Mouse (Mus musculus): ENCODE data around the gene Ankrd66. TPM values are rescaled to one million over a fixed set of nuclear protein-coding genes. Genes with fewer than 3 reads are reported as not detected.
"Not testable (repeated sequence)": the region's sequence is repeated elsewhere in the genome, so short reads cannot be mapped to it uniquely, and the experiment has no call there.

Gene Ankrd66
- total RNA-seq, 2 experiments from 2014 or later: not detected

- no peak for DNase-seq (ENCODE audit: low spot score in 2 of 2)
Observed at GRCm38 (mm10) chr17:43538767-43539166, 4.7 kb downstream of the Ankrd66 start.

GRCm38 (mm10) chr17:43536841-43537240, 6.6 kb downstream of the Ankrd66 start:
- not testable (repeated sequence) for DNase-seq (ENCODE audit: low spot score in 2 of 2)

DNA sequence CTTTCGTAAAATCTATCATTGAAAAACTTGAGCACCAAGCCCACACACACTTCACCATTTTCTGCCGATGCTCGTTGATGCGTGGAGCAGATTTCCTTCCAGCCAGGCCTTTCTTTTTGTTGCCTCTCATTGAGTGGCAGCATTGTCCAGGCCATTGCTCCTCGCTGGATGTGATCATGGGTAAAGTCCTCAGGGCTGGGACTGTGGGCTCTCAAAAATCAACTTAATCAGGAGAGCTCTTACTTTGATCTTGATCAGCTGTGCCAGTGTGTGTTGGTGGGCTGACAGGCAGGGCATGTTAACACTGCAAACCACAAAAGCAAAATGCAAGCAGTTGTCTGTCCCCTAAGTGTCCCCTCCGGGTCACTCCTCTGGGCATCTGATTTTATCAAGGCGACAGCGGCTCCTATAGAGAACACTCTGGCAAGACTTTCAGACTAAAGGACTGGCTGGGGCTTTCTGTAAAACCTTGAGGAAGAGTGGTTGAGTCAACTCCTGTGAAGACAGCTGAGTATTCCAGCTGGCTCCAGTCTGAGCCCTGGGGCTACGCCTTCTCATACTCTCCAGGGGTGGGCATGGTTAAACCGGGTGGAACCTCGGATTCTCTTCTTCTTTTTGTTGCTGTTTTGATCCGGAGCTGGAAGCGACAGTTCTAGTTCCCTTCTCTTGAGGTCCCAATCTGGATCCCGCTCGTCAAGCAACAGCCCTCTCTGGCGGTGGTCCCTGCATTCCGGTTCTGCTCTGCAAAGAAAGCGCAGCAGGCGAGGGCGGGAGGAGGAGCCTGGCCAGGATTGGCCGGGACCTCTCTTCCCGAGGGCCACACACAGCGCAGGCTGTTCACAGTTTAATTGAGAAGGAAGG, 8.8 kb downstream of the Ankrd66 start:
- no peak for DNase-seq (ENCODE audit: low spot score in 2 of 2)

DNA sequence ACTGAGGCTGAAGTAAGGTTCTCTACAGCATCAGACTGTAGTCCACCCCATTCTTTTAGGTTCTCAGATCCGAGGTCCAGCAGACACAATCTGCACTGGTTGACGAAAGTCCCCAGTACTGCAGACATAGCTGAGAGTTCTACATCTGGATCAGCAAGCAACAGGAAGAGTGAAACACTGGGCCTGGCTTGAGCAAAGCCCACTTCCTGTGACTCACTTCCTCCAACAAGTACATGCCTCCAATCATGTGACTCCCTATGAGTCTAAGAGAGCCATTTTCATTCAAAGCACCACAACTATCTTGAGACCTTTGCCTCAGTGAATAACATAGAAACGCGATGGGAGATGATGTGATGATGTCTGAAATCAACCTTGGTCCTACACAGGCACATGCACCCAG, 12.2 kb downstream of the Ankrd66 start:
- no peak for DNase-seq (ENCODE audit: low spot score in 2 of 2)

DNA sequence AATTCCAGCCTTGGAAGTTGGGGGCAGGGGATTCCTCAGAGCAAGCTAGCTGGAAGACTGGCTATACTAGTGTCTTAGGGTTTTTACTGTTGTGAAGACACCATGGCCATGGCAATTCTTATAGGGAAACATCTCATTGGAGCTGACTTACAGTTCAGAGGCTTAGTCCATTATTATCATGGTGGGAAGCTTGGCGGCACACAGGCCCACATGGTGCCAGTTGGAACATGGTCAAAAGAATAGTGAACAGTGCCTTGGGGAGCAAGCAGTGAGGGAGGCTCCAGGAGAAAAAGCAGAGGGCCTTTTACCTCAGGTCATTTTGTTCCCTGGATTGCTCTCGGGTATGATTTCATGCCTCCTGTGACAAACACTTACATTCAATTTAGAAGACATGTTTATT, 12.9 kb downstream of the Ankrd66 start:
- no peak for DNase-seq (ENCODE audit: low spot score in 2 of 2)

- no peak for DNase-seq (ENCODE audit: low spot score in 2 of 2)
Observed at GRCm38 (mm10) chr17:43520166-43520565, 23.3 kb downstream of the Ankrd66 start.

- DNase-seq (ENCODE audit: low spot score in 2 of 2): peak; percentile 15 to 44
Observed at GRCm38 (mm10) chr17:43518644-43519409, 24.6 kb downstream of the Ankrd66 start.

DNA sequence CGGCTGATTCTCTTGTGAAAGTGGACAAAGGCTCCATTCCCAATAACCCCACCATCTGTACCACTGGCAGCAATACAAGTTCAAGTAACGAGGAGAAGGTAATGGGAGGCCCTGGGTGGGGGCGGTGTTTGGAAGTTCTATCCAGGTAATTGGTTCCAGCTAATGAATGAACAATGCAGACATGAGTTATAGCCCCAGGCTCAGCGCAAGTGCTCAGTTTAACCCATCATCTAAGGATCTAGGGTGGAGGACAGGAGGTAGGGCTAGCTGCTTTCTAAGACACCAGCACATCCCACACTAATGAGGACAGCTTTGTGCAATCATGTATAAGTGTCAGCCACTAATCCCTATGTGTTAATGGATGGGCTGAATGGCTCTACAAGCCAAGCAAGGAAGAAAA, 32.7 kb downstream of the Ankrd66 start:
- no peak for DNase-seq (ENCODE audit: low spot score in 2 of 2)

DNA sequence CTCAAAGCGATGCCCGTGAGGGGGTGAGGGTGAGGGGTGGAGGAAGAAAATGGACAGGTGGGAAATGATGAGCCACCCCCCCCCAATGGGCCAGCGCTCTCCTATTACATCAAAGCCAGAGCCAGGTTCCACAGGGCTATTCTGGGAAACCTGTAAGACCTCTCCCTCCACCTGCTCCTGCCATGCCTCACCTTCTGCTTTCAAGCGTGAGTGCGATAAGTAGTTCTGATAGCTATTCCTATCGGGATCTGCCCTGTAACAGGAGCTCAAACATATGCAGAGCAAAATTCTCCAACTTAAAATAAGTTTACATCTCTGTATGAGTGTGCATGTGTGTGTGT, 38.9 kb downstream of the Ankrd66 start:
- DNase-seq (ENCODE audit: low spot score in 2 of 2): no peak

DNA sequence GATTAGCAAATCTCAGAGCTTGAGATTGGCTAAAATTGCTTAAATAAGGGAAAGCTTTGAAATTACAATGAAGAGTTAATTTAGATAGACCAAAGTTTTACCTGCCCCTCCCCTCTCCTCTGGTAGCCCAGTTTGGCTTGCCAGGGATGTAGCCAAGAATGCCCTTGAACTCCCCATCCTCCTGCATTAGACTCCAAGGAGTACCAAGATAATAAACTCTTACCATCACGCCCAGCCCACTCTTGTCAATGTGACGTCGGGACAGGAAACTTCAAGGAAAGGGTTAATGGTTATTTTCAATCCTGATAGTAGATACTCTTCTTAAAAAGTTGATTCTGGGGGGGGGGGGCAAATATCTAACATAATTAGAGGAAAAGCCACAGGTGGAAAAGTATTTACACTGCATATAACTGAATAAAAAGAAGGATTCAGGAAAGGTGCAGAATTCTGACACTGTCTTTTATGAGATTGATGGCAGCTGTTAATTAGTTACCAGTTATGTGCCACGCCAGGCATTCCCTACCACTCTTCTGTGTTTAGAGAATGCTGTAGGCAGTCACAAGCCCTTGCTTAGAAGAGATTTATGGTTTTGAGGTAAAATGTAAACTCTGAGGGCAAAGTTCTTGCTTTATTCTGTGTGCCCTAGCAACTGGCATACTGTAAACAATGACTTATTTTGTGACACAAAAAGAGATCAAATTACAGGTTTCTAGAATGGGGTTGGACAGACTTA, 39.4 kb downstream of the Ankrd66 start:
- DNase-seq (ENCODE audit: low spot score in 2 of 2): no peak

DNA sequence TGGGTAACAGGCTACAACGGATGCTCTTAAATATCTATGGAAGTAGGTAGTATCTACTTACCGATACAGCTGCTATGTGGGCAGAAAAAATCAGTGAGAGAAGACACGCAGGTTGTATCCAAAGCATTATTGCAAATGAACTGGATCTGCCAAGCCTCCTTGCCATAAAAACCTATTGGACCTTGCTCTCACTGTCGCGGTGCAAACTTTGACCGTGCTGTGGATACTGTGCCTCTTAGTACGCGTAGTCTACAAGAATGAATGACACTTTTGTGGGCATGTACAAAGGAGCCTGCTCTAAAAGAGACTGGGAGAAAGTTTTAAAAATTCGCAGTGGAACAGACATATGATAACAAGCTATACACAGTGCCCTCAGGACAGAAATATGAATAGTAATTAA, 40.8 kb downstream of the Ankrd66 start, which contains the start of gene Mep1a:
TSS of gene Mep1a (minus strand) at position 221 of the 400 bp plus-strand sequence.
- no peak for DNase-seq (ENCODE audit: low spot score in 2 of 2)

GRCm38 (mm10) chr17:43501631-43502030, 41.8 kb downstream of the Ankrd66 start:
- no peak for DNase-seq (ENCODE audit: low spot score in 2 of 2)

- DNase-seq (ENCODE audit: low spot score in 2 of 2): no peak
Observed at GRCm38 (mm10) chr17:43501223-43501622, 42.2 kb downstream of the Ankrd66 start.

DNA sequence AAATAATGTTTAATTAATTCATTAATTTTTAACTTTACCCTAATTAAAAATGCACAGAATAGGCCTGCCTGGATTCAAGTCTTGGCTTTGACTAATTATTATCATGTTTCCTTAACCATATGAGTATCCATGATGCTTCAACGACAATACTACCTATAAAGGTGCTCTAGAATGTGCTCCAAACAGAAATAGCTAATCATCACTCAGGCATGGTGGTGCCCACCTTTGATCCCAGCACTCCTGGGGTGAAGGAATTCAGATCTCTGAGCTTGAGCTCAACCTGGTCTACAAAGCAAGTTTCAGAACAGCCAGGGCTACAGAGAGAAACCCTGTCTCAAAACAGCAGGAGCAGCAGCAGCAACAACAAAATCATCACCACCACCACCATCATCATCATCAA, 42.9 kb downstream of the Ankrd66 start:
- DNase-seq (ENCODE audit: low spot score in 2 of 2): no peak

- no peak for DNase-seq (ENCODE audit: low spot score in 2 of 2)
Observed at GRCm38 (mm10) chr17:43497521-43497920, 45.9 kb downstream of the Ankrd66 start.

GRCm38 (mm10) chr17:43495502-43495901, 47.9 kb downstream of the Ankrd66 start:
- no peak for DNase-seq (ENCODE audit: low spot score in 2 of 2)

- not testable (repeated sequence) for DNase-seq (ENCODE audit: low spot score in 2 of 2)
Observed at GRCm38 (mm10) chr17:43490371-43490770, 53.1 kb downstream of the Ankrd66 start.

DNA sequence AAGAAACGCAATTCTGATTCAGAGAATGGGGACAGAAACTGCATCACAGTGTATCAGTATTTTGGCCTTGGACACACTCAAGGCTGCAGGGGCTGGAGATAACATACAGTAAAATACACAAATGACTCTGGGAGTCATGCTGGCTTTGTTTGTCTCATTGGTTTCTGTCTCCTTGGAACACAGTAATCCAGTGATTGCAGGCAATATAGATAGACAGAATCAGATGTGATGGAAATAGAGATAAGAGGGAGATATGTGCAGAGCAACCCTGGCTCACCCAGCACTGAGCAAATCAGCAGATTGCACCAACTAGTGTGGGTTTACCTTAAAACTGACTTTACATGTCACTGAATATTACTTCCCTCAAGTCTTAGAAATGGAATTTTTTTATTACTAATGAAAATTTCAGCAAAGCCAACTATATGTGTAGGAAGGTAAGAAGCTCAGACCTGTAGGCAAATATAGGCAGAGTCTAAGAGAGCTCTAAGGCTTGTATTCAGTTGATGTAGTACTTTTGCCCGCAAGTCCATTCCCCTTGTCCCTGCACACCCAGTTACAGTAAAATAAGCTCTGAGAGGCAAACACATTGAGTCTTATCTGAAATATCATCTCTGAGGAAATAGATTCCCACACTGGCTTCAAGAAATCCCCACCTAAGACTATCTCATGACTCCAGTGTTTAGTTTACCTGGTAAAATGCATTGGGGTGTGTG, 54.8 kb downstream of the Ankrd66 start:
- no peak for DNase-seq (ENCODE audit: low spot score in 2 of 2)

DNA sequence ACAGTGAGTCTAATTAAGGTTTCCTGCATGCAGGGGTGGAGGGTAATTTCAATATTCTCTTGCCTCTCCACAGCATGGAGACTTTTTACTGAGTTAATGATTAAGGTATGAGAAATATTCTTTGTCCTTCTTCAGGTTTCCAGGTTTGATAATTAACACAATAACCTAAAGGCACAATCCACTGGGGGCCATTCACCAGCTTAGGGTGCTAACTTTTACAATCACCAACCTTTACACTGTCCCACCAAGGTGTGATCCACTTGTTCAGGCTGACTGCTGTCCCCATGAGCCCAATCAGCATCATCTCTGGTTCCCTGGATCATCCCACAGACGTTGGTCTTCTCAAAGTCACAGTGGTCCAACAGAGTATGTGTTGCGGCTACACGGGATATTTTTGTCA, 57.5 kb downstream of the Ankrd66 start:
- DNase-seq (ENCODE audit: low spot score in 2 of 2): no peak
